Mouse (Mus musculus) erythroblast, embryonic 14.5 days (primary cell): Measurements from ENCODE around the gene Tada3.

Source experiments
- GATA1 ChIP-seq: IDR thresholded peaks from 2 replicates; pipeline ENCODE4 v1.6.1; 2012; ENCODE audit warnings: low read length, inconsistent platforms, mixed read lengths
- TAL1 ChIP-seq: IDR thresholded peaks from 3 replicates; pipeline ENCODE4 v1.6.1; 2012; ENCODE audit warnings: low read length, inconsistent platforms, mixed read lengths

DNA sequence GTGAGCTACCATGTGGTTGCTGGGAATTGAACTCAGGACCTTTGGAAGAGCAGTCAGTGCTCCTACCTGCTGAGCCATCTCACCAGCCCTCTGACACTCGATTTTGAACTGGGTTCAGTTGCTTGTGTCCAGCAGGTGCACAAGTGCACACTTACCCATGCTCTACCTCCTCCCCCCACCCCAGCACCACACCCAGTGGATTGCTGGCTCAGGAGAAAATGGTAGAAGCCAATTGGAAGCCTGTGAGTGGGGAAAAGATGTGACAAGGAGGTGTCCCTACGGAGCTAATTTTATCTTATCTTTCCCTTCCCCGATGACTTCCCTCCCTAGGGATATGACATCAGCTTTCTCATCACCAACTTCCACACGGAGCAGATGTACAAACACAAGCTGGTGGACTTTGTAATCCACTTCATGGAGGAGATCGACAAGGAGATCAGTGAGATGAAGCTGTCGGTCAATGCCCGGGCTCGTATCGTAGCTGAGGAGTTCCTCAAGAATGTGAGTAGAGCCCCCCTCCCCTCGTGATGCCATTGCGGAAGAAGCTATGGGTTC, 7.6 kb upstream of the Tada3 start:
- TF ChIP-seq TAL1 = no peak
- no peak for TF ChIP-seq GATA1
